ENCODE assay signal across 17 mouse cellular contexts in genomic region chr8:84545522-84545921, GRCm38 (mm10).
A peak's percentile ranks its signal among the peaks of the same experiment; 100 is the strongest.
DNase-seq lines count a peak whose midpoint lies in the region; ATAC-seq and TF ChIP-seq lines count a peak whose summit lies in the region.
"Had no signal": no experiment of that assay in that cellular context is flagged by ENCODE, and none has a peak within 500 bp of the region (broad histone marks: within the 10 kb centered on the region; RNA-seq: fewer than 3 reads in every experiment).

No protein-coding gene starts in this region.

- no peak overlapping the region for H3K4me2 ChIP-seq in heart, embryonic 14.5 days (ENCODE audit: low read length)
- H3K4me2 ChIP-seq: embryonic facial prominence, embryonic 12.5 days; hindbrain, embryonic 13.5 days; midbrain, embryonic 11.5 days had no signal

- DNase-seq in cerebellum, adult 2 months: no peak
- no peak for DNase-seq in cerebellum, postnatal 25 days
- no peak for DNase-seq in heart, postnatal 36 days
- peak; percentile 26 for DNase-seq in MEL (ENCODE audit: low read depth, low spot score)
- no peak for DNase-seq in limb, embryonic 10.5 days (ENCODE audit: low spot score)
- DNase-seq in gastrocnemius, postnatal 4 days (ENCODE audit: low spot score in 2 of 2): no peak
- DNase-seq in right cerebral cortex, postnatal 25 days: no peak
- DNase-seq: adrenal gland, postnatal 25 days; cerebellum, adult 8-10 months; gastrocnemius, adult 2 months; kidney, adult 8-10 months; kidney, postnatal 25 days had no signal

- WGBS in cerebellum, adult 2 months: 86% methylated on average over 3 of the region's 3 CpGs
- WGBS in heart, embryonic 14.5 days: 8% methylated on average over 3 of the region's 3 CpGs
- WGBS in limb, embryonic 10.5 days: 72% methylated on average over 3 of the region's 3 CpGs

- H3K9ac ChIP-seq in heart, embryonic 14.5 days (ENCODE audit: low read length): no peak overlapping the region
- no peak overlapping the region for H3K9ac ChIP-seq in MEL (ENCODE audit: control insufficient read depth, low read depth, low read length, poor library complexity, severe bottlenecking)
- H3K9ac ChIP-seq: embryonic facial prominence, embryonic 12.5 days; hindbrain, embryonic 13.5 days had no signal

- TF ChIP-seq POLR2A in cerebellum, adult 2 months (IDR thresholded peaks at IDR 0.05; ENCODE audit: borderline replicate concordance, insufficient read depth, low read length): no peak
- TF ChIP-seq POLR2A in MEL (IDR thresholded peaks at IDR 0.05; ENCODE audit: control insufficient read depth in 1 of 2, insufficient read depth in 1 of 2, low read depth in 1 of 2, low read length in 2 of 2, poor library complexity in 1 of 2): no peak

- H3K27me3 ChIP-seq in cerebellum, adult 2 months (ENCODE audit: control insufficient read depth, insufficient read depth, low read length): no peaks in the 10 kb centered on the region
- H3K27me3 ChIP-seq in heart, embryonic 14.5 days (ENCODE audit: control insufficient read depth, insufficient read depth, low read length): no peaks in the 10 kb centered on the region
- H3K27me3 ChIP-seq in MEL (ENCODE audit: control insufficient read depth in 1 of 2, insufficient read depth in 2 of 2, low read length in 2 of 2): no peaks in the 10 kb centered on the region; a peak in 2 of 4 replicates
- H3K27me3 ChIP-seq in limb, embryonic 10.5 days (ENCODE audit: low read depth, poor library complexity, severe bottlenecking): no peaks in the 10 kb centered on the region
- H3K27me3 ChIP-seq: embryonic facial prominence, embryonic 12.5 days; hindbrain, embryonic 13.5 days had no signal

- H3K4me1 ChIP-seq in cerebellum, adult 2 months (ENCODE audit: control insufficient read depth, insufficient read depth, low read length): peaks cover 22% of the 10 kb centered on the region; the same call in 1 of the 2 replicates
- H3K4me1 ChIP-seq in heart, embryonic 14.5 days (ENCODE audit: control insufficient read depth in 2 of 2, insufficient read depth in 2 of 2, low read length in 2 of 2): peaks cover 11 to 12% of the 10 kb centered on the region in 2 experiments; a peak in 3 of 4 replicates
- H3K4me1 ChIP-seq in MEL (ENCODE audit: control insufficient read depth in 1 of 2, insufficient read depth in 2 of 2, low read length in 2 of 2): peaks cover 0 to 6% of the 10 kb centered on the region in 2 experiments; a peak in 2 of 4 replicates
- peaks cover 16% of the 10 kb centered on the region for H3K4me1 ChIP-seq in limb, embryonic 10.5 days
- H3K4me1 ChIP-seq: embryonic facial prominence, embryonic 12.5 days; hindbrain, embryonic 13.5 days had no signal

- no peaks in the 10 kb centered on the region for H3K36me3 ChIP-seq in heart, embryonic 14.5 days (ENCODE audit: control insufficient read depth, insufficient read depth, low read length)
- H3K36me3 ChIP-seq in MEL (ENCODE audit: control insufficient read depth in 1 of 2, insufficient read depth in 2 of 2, low read length in 2 of 2): no peaks in the 10 kb centered on the region
- no peaks in the 10 kb centered on the region for H3K36me3 ChIP-seq in limb, embryonic 10.5 days
- H3K36me3 ChIP-seq: embryonic facial prominence, embryonic 12.5 days had no signal

- H3K79me2 ChIP-seq in MEL (ENCODE audit: control insufficient read depth, insufficient read depth, low read length, poor library complexity): no peaks in the 10 kb centered on the region

- 0 out of 2 replicates have a peak overlapping the region, but pooled peaks have one; percentile 28 for H3K27ac ChIP-seq in cerebellum, adult 2 months (ENCODE audit: insufficient read depth, low read length)
- peak overlapping the region; percentile 21 to 22; a peak in 3 of 4 replicates for H3K27ac ChIP-seq in heart, embryonic 14.5 days (replicated peaks in 1 of 2; ENCODE audit: control insufficient read depth in 1 of 2, insufficient read depth in 1 of 2, low read depth in 2 of 2, low read length in 2 of 2)
- H3K27ac ChIP-seq in MEL (ENCODE audit: control insufficient read depth, low read depth, low read length): no peak overlapping the region
- 0 out of 2 replicates have a peak overlapping the region, but pooled peaks have one; percentile 50 for H3K27ac ChIP-seq in limb, embryonic 10.5 days
- H3K27ac ChIP-seq: embryonic facial prominence, embryonic 12.5 days; gastrocnemius, adult 2 months; hindbrain, embryonic 13.5 days; stomach, postnatal 0 days had no signal

- TF ChIP-seq EP300 in MEL (IDR thresholded peaks at IDR 0.05; ENCODE audit: low read depth in 1 of 2, low read length in 2 of 2): no peak

- no peak overlapping the region for H3K4me3 ChIP-seq in cerebellum, adult 2 months (replicated peaks; ENCODE audit: insufficient read depth, low read depth, low read length)
- H3K4me3 ChIP-seq in heart, embryonic 14.5 days (ENCODE audit: control insufficient read depth in 1 of 2, insufficient read depth in 1 of 2, low read depth in 1 of 2, low read length in 2 of 2): no peak overlapping the region
- no peak overlapping the region for H3K4me3 ChIP-seq in MEL (ENCODE audit: control insufficient read depth in 1 of 2, insufficient read depth in 1 of 2, low read depth in 2 of 2, low read length in 2 of 2)
- no peak overlapping the region for H3K4me3 ChIP-seq in limb, embryonic 10.5 days
- H3K4me3 ChIP-seq: embryonic facial prominence, embryonic 12.5 days; gastrocnemius, adult 2 months; hindbrain, embryonic 13.5 days had no signal

- intact Hi-C loops in heart, postnatal 36 days (cut with DNase I): no loop called here

- no peak for ATAC-seq in heart, embryonic 14.5 days (ENCODE audit: insufficient number of reproducible peaks, insufficient read depth, low FRiP score, low read depth)

- no peaks in the 10 kb centered on the region for H3K9me3 ChIP-seq in heart, embryonic 14.5 days (ENCODE audit: control insufficient read depth, low read length)
- H3K9me3 ChIP-seq in MEL (replicated peaks; ENCODE audit: insufficient read depth, low read length): no peaks in the 10 kb centered on the region
- H3K9me3 ChIP-seq in limb, embryonic 10.5 days (replicated peaks): no peaks in the 10 kb centered on the region
- H3K9me3 ChIP-seq: embryonic facial prominence, embryonic 12.5 days; hindbrain, embryonic 13.5 days had no signal

- no peak for TF ChIP-seq RAD21 in MEL (IDR thresholded peaks at IDR 0.05; ENCODE audit: low read depth, low read length)

- TF ChIP-seq CTCF in cerebellum, adult 2 months (IDR thresholded peaks at IDR 0.05; ENCODE audit: borderline replicate concordance, insufficient read depth, low read depth, low read length): no peak
- TF ChIP-seq CTCF in MEL (IDR thresholded peaks at IDR 0.05 in 2 of 3, conservative IDR thresholded peaks at IDR 0.05 in 1 of 3; ENCODE audit: control insufficient read depth in 1 of 3, insufficient read depth in 1 of 3, low read depth in 2 of 3, low read length in 3 of 3, poor library complexity in 1 of 3, severe bottlenecking in 1 of 3): no peak

TF ChIP-seq in MEL, 35 proteins besides CTCF, POLR2A, EP300 and RAD21:
- TF ChIP-seq TBP (IDR thresholded peaks at IDR 0.05; ENCODE audit: low read depth, low read length) (no peak), TCF12 (IDR thresholded peaks at IDR 0.05; ENCODE audit: low read depth, low read length) (0 out of 2 replicates have a peak, but pooled peaks have one; percentile 16), POLR2AphosphoS5 (IDR thresholded peaks at IDR 0.05; ENCODE audit: borderline replicate concordance, low read depth, low read length) (no peak), POLR2AphosphoS2 (IDR thresholded peaks at IDR 0.05; ENCODE audit: low read length) (no peak), MXI1 (IDR thresholded peaks at IDR 0.05; ENCODE audit: low read depth, low read length) (peak; percentile 16; the same call in 1 of the 2 replicates)
TF ChIP-seq in MEL: peak in this region for 2.
